Mouse (Mus musculus): Measurements from ENCODE around the gene Tchh.
"Not testable (repeated sequence)": the region's sequence is repeated elsewhere in the genome, so short reads cannot be mapped to it uniquely, and the experiment has no call there.

Tchh gene

GRCm38 (mm10) chr3:93442030-93442429, at the start of gene Tchh:
Tchh (plus strand) TSS chr3:93442330.
- in situ Hi-C loops (cut with MboI; ENCODE audit: low pct_unique_long_range_greater_than_20kb in 1 of 2, low sequenced_read_pairs in 2 of 2, unreplicated experiment in 1 of 2): no loop called here

- in situ Hi-C loops (cut with MboI; ENCODE audit: low pct_unique_long_range_greater_than_20kb in 1 of 2, low sequenced_read_pairs in 2 of 2, unreplicated experiment in 1 of 2): no loop called here
Measured at GRCm38 (mm10) chr3:93393366-93393765, 48.8 kb upstream of the Tchh start, which contains the start of gene Rptn. Rptn (plus strand) TSS chr3:93393699.

DNA sequence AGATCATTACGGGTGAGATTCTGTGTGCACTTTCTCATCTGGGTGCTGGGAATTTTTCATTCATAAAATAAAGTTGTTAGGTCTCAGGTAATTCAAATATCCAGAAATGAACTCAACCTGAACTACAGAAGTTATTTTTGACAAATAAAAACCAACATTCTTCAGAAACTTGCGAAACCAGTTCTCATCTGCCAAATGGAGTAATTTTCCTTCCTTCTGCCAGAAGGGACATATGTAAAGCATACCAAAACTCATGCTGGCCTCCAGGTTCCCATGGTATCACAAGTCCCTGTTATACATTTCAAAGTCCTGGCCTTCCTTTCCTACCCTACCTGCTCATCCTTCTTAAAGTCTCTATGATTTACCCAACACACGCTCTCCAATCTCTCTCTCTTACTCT, 38.2 kb upstream of the Tchh start:
- in situ Hi-C loops (cut with MboI; ENCODE audit: low pct_unique_long_range_greater_than_20kb in 1 of 2, low sequenced_read_pairs in 2 of 2, unreplicated experiment in 1 of 2): no loop called here

- in situ Hi-C loops (cut with MboI; ENCODE audit: low pct_unique_long_range_greater_than_20kb in 1 of 2, low sequenced_read_pairs in 2 of 2, unreplicated experiment in 1 of 2): loop anchor here in 1 of 2 experiments (5.0 kb wide), 1 partner anchor 45 kb away; no protein-coding TSS in a partner anchor
Measured at GRCm38 (mm10) chr3:93406992-93407391, 35.1 kb upstream of the Tchh start.

DNA sequence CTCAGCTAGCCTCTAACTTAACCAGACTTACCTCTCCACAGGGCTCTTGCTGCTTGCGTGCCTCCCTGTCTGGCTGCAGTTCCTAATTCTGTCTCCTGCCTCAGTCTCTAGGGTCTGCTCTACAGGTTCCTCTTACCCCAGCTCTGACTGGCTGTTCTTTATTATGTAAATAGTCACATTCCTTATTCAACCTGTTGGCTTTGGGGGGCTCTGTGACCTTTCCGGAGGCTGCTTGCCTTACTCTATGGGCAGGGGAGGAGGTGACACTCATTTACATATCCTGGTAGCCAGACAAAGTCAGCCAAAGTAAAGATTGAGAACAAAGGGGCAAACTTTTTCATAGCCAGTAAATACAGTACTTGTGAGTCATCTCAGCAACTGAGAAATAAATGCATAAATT, 30.2 kb upstream of the Tchh start:
- in situ Hi-C loops (cut with MboI; ENCODE audit: low pct_unique_long_range_greater_than_20kb in 1 of 2, low sequenced_read_pairs in 2 of 2, unreplicated experiment in 1 of 2): no loop called here

- in situ Hi-C loops (cut with MboI; ENCODE audit: low pct_unique_long_range_greater_than_20kb in 1 of 2, low sequenced_read_pairs in 2 of 2, unreplicated experiment in 1 of 2): no loop called here
Measured at GRCm38 (mm10) chr3:93431673-93432072, 10.5 kb upstream of the Tchh start.

DNA sequence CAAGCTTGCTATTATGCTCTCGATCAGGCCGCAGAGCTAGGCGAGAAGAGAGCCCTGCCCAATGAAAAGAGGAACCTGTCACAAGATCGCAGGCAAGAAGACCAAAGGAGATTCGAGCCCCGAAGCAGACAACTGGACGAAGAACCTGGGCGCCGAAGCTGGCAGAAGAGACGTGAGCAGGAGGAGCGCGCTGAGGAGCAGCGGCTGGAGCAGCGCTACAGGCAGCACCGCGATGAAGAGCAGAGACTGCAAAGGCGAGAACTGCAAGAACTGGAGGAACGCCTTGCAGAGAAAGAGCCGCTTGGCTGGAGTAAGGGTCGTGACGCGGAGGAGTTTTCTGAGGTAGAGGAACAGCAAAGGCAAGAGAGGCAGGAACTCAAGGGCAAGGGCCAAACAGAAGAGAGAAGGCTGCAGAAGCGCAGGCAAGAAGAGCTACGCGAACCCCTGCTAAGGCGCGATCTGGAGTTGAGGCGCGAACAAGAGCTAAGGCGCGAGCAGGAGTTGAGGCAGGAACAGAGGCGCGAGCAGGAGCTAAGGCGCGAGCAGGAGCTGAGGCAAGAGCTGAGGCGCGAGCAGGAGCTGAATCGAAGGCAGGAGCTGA, 1.5 kb downstream of the Tchh start:
- in situ Hi-C loops (cut with MboI; ENCODE audit: low pct_unique_long_range_greater_than_20kb in 1 of 2, low sequenced_read_pairs in 2 of 2, unreplicated experiment in 1 of 2): no loop called here

DNA sequence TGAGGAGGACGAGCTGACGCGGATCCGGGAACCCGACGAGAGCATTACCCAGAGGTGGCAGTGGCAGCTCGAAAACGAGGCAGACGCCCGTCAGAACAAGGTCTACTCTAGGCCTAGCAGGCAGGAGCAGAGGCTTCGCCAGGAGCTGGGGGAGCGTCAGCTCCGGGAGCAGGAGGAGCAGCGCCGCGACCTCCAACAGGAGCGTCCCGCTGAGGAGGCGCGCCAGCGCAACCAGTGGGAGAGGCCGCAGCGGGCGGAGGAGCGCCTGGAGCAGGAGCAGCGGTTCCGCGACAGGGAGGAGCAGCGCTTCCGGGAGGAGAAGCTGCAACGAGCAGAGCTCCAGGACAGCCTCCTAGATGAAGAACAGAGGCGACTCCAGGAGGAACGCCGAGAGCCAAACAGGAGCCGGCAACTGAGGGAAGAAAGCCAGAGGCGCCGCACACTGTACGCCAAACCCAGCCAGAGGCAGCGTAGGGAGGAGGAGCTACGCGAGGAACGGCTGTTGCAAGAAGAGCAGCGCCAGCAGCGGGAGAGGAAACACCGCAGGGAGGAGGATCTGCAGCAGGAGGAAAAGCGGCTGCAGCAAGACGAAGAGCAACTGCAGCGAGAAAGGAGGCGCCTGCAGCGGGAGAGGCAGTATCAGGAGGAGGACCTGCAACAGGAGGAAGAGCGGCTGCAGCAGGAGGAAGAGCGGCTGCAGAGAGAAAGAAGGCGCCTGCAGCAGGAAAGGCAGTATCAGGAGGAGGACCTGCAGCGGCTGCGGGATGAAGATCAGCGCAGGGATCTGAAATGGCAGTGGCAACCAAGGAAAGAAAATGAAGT, 2.4 kb downstream of the Tchh start:
- in situ Hi-C loops (cut with MboI; ENCODE audit: low pct_unique_long_range_greater_than_20kb in 1 of 2, low sequenced_read_pairs in 2 of 2, unreplicated experiment in 1 of 2): no loop called here

- in situ Hi-C loops (cut with MboI; ENCODE audit: low pct_unique_long_range_greater_than_20kb in 1 of 2, low sequenced_read_pairs in 2 of 2, unreplicated experiment in 1 of 2): no loop called here
Measured at GRCm38 (mm10) chr3:93445165-93445705, 3.1 kb downstream of the Tchh start.

DNA sequence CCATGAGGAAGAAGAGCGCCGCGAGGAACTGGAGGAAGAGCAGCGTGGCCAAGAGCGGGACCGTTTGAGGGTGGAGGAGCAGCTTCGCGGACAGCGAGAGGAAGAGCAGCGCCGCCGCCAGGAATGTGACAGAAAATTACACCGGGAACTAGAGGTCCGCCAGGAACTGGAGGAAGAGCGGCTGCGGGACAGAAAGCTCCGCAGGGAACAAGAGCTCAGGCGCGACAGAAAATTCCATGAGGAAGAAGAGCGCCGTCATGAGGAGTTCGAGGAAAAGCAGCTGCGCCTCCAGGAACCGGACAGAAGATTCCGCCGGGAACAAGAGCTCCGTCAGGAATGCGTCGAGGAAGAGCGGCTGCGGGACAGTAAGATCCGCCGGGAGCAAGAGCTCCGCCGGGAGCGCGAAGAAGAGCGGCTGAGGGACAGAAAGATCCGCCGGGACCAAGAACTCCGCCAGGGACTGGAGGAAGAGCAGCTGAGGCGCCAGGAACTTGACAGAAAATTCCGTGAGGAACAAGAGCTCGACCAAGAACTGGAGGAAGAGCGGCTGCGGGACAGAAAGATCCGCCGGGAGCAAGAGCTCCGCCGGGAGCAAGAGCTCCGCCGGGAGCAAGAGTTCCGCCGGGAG, 4.1 kb downstream of the Tchh start:
- in situ Hi-C loops (cut with MboI; ENCODE audit: low pct_unique_long_range_greater_than_20kb in 1 of 2, low sequenced_read_pairs in 2 of 2, unreplicated experiment in 1 of 2): no loop called here

DNA sequence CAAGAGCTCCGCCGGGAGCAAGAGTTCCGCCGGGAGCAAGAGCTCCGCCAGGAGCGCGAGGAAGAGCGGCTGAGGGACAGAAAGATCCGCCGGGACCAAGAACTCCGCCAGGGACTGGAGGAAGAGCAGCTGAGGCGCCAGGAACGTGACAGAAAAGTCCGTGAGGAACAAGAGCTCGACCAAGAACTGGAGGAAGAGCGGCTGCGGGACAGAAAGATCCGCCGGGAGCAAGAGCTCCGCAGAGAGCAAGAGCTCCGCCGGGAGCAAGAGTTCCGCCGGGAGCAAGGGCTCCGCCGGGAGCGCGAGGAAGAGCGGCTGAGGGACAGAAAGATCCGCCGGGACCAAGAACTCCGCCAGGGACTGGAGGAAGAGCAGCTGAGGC, 4.6 kb downstream of the Tchh start:
- in situ Hi-C loops (cut with MboI; ENCODE audit: low pct_unique_long_range_greater_than_20kb in 1 of 2, low sequenced_read_pairs in 2 of 2, unreplicated experiment in 1 of 2): not testable (repeated sequence)

- in situ Hi-C loops (cut with MboI; ENCODE audit: low pct_unique_long_range_greater_than_20kb in 1 of 2, low sequenced_read_pairs in 2 of 2, unreplicated experiment in 1 of 2): no loop called here
Measured at GRCm38 (mm10) chr3:93447138-93447841, 5.2 kb downstream of the Tchh start.

GRCm38 (mm10) chr3:93466556-93466955, 24.4 kb downstream of the Tchh start:
- in situ Hi-C loops (cut with MboI; ENCODE audit: low pct_unique_long_range_greater_than_20kb in 1 of 2, low sequenced_read_pairs in 2 of 2, unreplicated experiment in 1 of 2): no loop called here

GRCm38 (mm10) chr3:93467130-93467529, 25.0 kb downstream of the Tchh start:
- in situ Hi-C loops (cut with MboI; ENCODE audit: low pct_unique_long_range_greater_than_20kb in 1 of 2, low sequenced_read_pairs in 2 of 2, unreplicated experiment in 1 of 2): no loop called here

- in situ Hi-C loops (cut with MboI; ENCODE audit: low pct_unique_long_range_greater_than_20kb in 1 of 2, low sequenced_read_pairs in 2 of 2, unreplicated experiment in 1 of 2): no loop called here
Measured at GRCm38 (mm10) chr3:93468561-93468960, 26.4 kb downstream of the Tchh start, which contains the start of gene Tchhl1. Tchhl1 (plus strand) TSS chr3:93468754.

- in situ Hi-C loops (cut with MboI; ENCODE audit: low pct_unique_long_range_greater_than_20kb in 1 of 2, low sequenced_read_pairs in 2 of 2, unreplicated experiment in 1 of 2): no loop called here
Measured at GRCm38 (mm10) chr3:93469629-93470028, 27.5 kb downstream of the Tchh start.

GRCm38 (mm10) chr3:93480053-93480452, 37.9 kb downstream of the Tchh start:
- in situ Hi-C loops (cut with MboI; ENCODE audit: low pct_unique_long_range_greater_than_20kb in 1 of 2, low sequenced_read_pairs in 2 of 2, unreplicated experiment in 1 of 2): no loop called here

DNA sequence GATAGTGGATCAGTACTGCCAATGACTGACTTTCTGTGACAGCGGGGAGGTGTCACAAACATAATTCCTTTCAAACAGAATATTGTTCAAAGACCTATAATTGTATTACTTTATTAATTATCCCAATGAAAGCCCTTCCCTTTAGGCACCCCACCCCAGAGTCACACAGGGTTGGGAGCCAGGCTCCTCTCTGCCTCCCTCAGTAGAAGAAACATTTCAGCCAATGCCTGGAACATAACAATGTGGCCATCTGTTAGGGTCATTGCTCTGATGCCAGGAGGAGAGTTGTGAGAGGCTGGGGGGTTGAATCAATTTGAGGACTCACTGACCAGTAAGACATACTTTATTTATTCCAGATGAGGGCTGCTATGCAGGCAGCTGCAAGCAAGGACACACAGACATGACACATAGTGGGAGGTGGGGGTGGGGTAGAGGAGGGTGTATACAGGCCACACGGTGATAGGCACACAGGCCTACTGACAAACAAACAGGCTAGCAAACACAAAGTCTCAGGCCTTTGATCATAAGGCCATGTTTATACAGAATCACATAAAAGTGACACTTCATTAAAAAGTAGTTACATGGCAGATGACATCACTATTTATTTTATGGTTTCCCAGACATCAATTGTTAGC, 40.0 kb downstream of the Tchh start:
- in situ Hi-C loops (cut with MboI; ENCODE audit: low pct_unique_long_range_greater_than_20kb in 1 of 2, low sequenced_read_pairs in 2 of 2, unreplicated experiment in 1 of 2): no loop called here

Data from mouse embryonic stem cell (cell line).